Mouse (Mus musculus): ENCODE data around the gene Nelfe. TPM values are rescaled to one million over a fixed set of nuclear protein-coding genes. Genes with fewer than 3 reads are reported as not detected.
"Not testable (repeated sequence)": the region's sequence is repeated elsewhere in the genome, so short reads cannot be mapped to it uniquely, and the experiment has no call there.

Gene Nelfe
- total and polyA plus RNA-seq, 2 experiments from 2014 or later = 32.9 to 63.5 TPM

DNA sequence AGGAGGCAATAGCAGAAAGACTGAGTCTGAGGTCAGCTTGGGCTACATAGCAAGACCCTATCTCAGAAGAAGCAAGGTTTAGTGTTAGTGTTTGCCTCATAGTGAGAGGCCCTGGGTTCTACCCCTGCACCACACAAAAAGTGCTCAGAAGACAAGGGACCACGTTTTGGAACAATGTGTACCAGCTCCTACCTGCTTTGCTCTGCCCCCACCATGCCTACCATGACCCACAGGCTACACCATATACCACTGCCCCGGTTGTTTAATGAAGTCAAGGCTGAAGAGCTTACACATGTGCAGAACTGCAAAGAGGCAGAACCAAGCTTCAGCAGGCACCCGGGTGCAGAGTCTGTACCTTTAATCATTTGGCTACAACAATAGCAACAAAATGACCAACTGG, 43.0 kb upstream of the Nelfe start:
- Histone ChIP-seq H3K4me2 (ENCODE audit: low read depth, low read length) (no peak overlapping the region), H3K27ac (no peak overlapping the region), H3K27me3 (ENCODE audit: insufficient read depth, low read length) (no peaks in the 10 kb centered on the region), H3K9ac (replicated peaks; ENCODE audit: low read length) (no peak overlapping the region), H3K36me3 (ENCODE audit: insufficient read depth, low read length) (no peaks in the 10 kb centered on the region), H3K9me3 (ENCODE audit: low read length) (no peaks in the 10 kb centered on the region), H3K4me1 (ENCODE audit: insufficient read depth, low read length) (no peaks in the 10 kb centered on the region), H3K4me3 (ENCODE audit: low read length) (no peak overlapping the region)
- no peak for TF ChIP-seq CTCF (IDR thresholded peaks at IDR 0.05; ENCODE audit: low read depth)
- no peak for DNase-seq (ENCODE audit: low spot score)
- ATAC-seq = no peak
- 64% methylated on average over 3 of the region's 3 CpGs for WGBS

DNA sequence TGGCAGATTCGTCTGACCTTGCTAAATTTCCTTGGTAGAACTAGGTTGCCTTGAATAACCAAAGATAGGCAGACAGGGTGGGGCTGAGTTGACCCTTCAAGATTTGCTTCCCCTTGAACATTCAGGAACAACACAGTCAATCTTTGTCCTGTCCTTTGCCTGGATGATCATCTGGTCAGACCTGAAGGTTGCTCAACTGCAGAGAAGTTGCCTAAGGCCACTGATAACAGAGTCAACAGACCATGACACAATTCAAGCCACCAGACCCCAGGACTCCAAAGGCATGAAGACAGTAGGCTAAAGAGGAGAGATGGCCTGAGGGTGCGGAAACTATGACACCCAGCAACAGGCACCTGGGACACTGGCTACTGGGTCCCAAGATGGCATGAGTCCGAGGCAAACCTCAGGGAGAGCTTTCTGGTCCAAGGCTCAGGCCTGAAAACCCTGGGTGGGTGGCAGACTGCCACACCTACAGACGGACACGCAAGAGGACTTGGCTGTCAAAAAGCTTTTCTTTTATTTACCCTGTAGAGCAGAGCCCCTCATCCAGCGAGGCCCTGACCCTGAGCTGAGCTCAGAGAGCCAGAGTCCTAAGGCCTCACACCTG, 41.5 kb upstream of the Nelfe start:
- DNase-seq (ENCODE audit: low spot score) = no peak
- no peaks in the 10 kb centered on the region for H3K9me3 ChIP-seq (ENCODE audit: low read length)
- H3K4me3 ChIP-seq (ENCODE audit: low read length) = no peak overlapping the region
- TF ChIP-seq CTCF (IDR thresholded peaks at IDR 0.05; ENCODE audit: low read depth) = no peak
- H3K27ac ChIP-seq = no peak overlapping the region
- 78% methylated on average over 6 of the region's 6 CpGs for WGBS
- no peaks in the 10 kb centered on the region for H3K27me3 ChIP-seq (ENCODE audit: insufficient read depth, low read length)
- no peak overlapping the region for H3K9ac ChIP-seq (replicated peaks; ENCODE audit: low read length)
- H3K36me3 ChIP-seq (ENCODE audit: insufficient read depth, low read length) = no peaks in the 10 kb centered on the region
- no peaks in the 10 kb centered on the region for H3K4me1 ChIP-seq (ENCODE audit: insufficient read depth, low read length)
- no peak for ATAC-seq
- no peak overlapping the region for H3K4me2 ChIP-seq (ENCODE audit: low read depth, low read length)

DNA sequence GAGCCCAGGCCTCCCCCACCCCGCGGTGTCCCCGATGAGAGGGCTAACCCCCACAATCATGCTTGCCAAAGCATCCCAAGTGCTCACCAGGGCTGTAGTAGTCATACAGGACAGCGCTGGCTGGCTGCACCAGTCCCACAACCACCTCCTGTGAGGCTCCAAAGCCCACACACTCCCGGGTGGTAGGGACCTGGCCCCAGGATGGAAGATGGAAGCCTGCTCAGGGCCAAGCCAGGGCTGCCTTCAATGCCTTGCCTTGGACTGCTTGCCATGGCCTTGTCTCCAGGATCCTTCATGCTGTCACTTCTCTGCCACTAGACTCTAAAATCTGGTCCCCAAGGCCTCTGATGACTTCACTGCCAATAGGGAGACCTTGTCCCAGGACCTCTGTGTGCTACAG, 39.8 kb upstream of the Nelfe start:
- H3K4me3 ChIP-seq (ENCODE audit: low read length); H3K9ac ChIP-seq (replicated peaks; ENCODE audit: low read length); H3K9me3 ChIP-seq (ENCODE audit: low read length); ATAC-seq; H3K27me3 ChIP-seq (ENCODE audit: insufficient read depth, low read length); H3K4me1 ChIP-seq (ENCODE audit: insufficient read depth, low read length); DNase-seq (ENCODE audit: low spot score); H3K4me2 ChIP-seq (ENCODE audit: low read depth, low read length); H3K36me3 ChIP-seq (ENCODE audit: insufficient read depth, low read length); H3K27ac ChIP-seq: not testable (repeated sequence)
- 88% methylated on average over 5 of the region's 5 CpGs for WGBS

DNA sequence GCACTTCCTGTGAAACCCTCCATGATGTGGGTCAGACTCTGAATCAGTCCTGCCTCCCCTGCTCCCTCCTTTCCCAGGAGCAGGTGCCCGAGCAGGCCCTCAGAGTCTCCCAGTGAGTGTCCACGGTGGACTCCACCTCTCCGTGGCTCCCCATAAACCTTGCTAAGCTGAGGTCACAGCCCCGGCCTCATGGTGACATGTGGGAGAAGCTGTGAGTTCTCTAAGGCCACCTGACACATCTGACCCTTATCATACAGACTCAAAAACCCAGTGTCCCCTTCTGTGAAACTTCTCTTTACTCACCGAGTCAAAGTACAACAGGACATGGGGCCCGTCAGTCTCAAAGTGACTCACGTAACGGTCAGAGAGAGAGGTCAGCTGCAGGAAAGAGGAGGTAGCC, 39.4 kb upstream of the Nelfe start:
- 87% methylated on average over 7 of the region's 8 CpGs for WGBS
- H3K4me1 ChIP-seq (ENCODE audit: insufficient read depth, low read length); H3K36me3 ChIP-seq (ENCODE audit: insufficient read depth, low read length); H3K9ac ChIP-seq (replicated peaks; ENCODE audit: low read length); H3K27ac ChIP-seq; H3K27me3 ChIP-seq (ENCODE audit: insufficient read depth, low read length); H3K4me3 ChIP-seq (ENCODE audit: low read length); H3K4me2 ChIP-seq (ENCODE audit: low read depth, low read length); DNase-seq (ENCODE audit: low spot score); ATAC-seq; H3K9me3 ChIP-seq (ENCODE audit: low read length): not testable (repeated sequence)

DNA sequence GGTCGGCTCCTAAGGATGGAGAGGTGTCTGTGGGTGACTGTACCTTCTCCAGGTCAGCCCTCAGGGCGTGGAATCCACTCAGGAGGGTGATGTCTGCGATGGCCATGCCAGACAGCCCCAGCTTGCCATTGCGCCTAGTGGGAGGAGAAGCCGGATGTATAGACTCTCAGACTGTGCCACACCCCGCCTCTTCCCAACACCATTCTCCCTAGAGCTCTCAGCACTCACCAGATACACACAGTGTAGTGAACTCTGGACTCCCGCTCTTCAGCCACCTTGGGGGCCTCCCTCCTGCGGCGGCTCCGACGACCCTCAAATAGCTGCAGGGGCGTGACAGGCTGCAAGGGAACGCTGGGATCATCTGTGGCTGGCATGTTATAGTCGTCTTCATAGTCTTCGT, 38.9 kb upstream of the Nelfe start:
- 74% methylated on average over 15 of the region's 15 CpGs for WGBS
- H3K9me3 ChIP-seq (ENCODE audit: low read length) = no peaks in the 10 kb centered on the region
- no peak overlapping the region for H3K4me3 ChIP-seq (ENCODE audit: low read length)
- no peak overlapping the region for H3K9ac ChIP-seq (replicated peaks; ENCODE audit: low read length)
- no peak for TF ChIP-seq CTCF (IDR thresholded peaks at IDR 0.05; ENCODE audit: low read depth)
- no peaks in the 10 kb centered on the region for H3K27me3 ChIP-seq (ENCODE audit: insufficient read depth, low read length)
- no peak overlapping the region for H3K4me2 ChIP-seq (ENCODE audit: low read depth, low read length)
- ATAC-seq (no peak), DNase-seq (ENCODE audit: low spot score) (no peak)
- H3K27ac ChIP-seq = no peak overlapping the region
- no peaks in the 10 kb centered on the region for H3K36me3 ChIP-seq (ENCODE audit: insufficient read depth, low read length)
- no peaks in the 10 kb centered on the region for H3K4me1 ChIP-seq (ENCODE audit: insufficient read depth, low read length)

DNA sequence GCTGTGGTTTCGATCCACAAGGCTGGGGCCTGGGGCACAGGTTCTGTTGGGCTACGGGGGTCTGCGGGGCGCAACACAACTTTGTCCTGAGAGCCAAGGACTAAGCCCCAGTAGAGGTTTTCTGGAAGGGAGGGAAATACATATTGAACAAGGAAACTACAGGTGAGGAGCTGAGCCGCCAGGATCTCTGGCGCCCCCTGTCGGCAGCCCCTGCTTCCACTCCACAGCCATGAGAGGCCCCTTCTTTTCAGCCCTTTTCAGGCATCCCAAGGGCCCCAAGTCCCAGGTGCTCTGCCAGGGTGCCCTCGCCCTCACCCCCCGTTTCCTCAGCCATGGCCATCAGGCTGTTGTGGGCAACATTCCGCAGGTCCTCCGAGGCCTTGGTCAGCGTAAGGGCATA, 36.4 kb upstream of the Nelfe start:
- not testable (repeated sequence) for H3K4me3 ChIP-seq (ENCODE audit: low read length); ATAC-seq; H3K36me3 ChIP-seq (ENCODE audit: insufficient read depth, low read length); H3K27me3 ChIP-seq (ENCODE audit: insufficient read depth, low read length); H3K9ac ChIP-seq (replicated peaks; ENCODE audit: low read length); H3K27ac ChIP-seq; H3K4me2 ChIP-seq (ENCODE audit: low read depth, low read length); H3K9me3 ChIP-seq (ENCODE audit: low read length); DNase-seq (ENCODE audit: low spot score); H3K4me1 ChIP-seq (ENCODE audit: insufficient read depth, low read length)
- peak; percentile 65 for TF ChIP-seq CTCF (IDR thresholded peaks at IDR 0.05; ENCODE audit: low read depth)
- 64% methylated on average over 12 of the region's 12 CpGs for WGBS

DNA sequence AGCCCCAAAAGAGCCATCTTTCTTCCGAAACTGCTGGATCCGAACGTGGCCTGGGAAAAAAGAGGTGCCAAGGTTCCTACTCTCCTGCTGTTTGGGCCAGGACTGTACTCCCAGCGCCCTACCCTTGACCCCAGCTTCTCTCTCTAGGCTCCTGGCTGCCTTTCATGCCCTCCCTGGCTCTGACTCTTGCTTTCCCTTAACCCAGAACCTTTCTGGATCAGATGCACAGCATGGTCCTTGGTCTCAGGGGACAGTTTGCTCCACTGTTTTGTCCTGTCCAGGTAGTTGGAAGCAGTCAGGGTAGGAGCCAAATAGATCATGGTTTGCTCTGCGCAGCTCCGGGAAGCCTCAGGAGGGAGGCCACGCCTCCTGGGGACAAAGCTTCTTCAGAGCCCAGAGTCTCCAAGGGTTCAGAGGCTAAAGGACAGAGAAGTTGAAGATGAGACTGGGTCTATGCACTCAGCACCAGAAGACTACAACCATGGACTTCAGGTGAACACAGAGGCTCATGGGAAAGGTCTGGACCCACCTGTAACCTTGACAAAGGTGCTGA, 35.3 kb upstream of the Nelfe start:
- H3K27me3 ChIP-seq (ENCODE audit: insufficient read depth, low read length) = no peaks in the 10 kb centered on the region
- H3K9ac ChIP-seq (replicated peaks; ENCODE audit: low read length) = no peak overlapping the region
- no peaks in the 10 kb centered on the region for H3K9me3 ChIP-seq (ENCODE audit: low read length)
- ATAC-seq (no peak), DNase-seq (ENCODE audit: low spot score) (no peak)
- H3K4me2 ChIP-seq (ENCODE audit: low read depth, low read length) = no peak overlapping the region
- no peak for TF ChIP-seq CTCF (IDR thresholded peaks at IDR 0.05; ENCODE audit: low read depth)
- no peaks in the 10 kb centered on the region for H3K4me1 ChIP-seq (ENCODE audit: insufficient read depth, low read length)
- H3K27ac ChIP-seq = no peak overlapping the region
- no peak overlapping the region for H3K4me3 ChIP-seq (ENCODE audit: low read length)
- H3K36me3 ChIP-seq (ENCODE audit: insufficient read depth, low read length) = no peaks in the 10 kb centered on the region
- 78% methylated on average over 7 of the region's 7 CpGs for WGBS

DNA sequence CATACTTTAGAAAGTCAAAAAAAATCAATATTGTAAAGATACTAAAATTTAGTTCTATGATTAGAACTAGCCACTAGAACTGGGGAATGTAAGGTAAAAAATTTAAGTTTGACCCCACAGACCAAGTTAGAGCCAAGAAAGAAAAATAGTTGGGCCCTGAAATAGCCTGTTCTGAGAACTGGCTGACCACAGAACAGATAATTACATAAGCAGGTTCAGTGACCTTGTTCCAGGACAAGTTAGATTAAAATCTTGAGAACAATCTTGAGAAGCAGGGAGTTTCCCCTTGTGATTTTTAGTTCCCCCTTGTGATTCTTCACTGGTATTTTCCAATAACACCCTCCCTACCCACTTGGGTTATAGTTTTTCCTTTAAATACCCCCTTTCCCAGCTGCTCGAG, 19.4 kb upstream of the Nelfe start:
- H3K9ac ChIP-seq (replicated peaks; ENCODE audit: low read length); H3K27me3 ChIP-seq (ENCODE audit: insufficient read depth, low read length); H3K27ac ChIP-seq; H3K9me3 ChIP-seq (ENCODE audit: low read length); ATAC-seq; DNase-seq (ENCODE audit: low spot score); H3K4me1 ChIP-seq (ENCODE audit: insufficient read depth, low read length); H3K4me3 ChIP-seq (ENCODE audit: low read length); H3K4me2 ChIP-seq (ENCODE audit: low read depth, low read length): not testable (repeated sequence)
- H3K36me3 ChIP-seq (ENCODE audit: insufficient read depth, low read length) = peaks cover 27% of the 10 kb centered on the region; the same call in 1 of the 2 replicates
- 97% methylated on average over 1 of the region's 1 CpGs for WGBS

Data from hindbrain, postnatal 0 days (tissue).